Mouse (Mus musculus) testis, adult 2 months (tissue): ENCODE measurements around the gene Gas2. TPM values are rescaled to one million over a fixed set of nuclear protein-coding genes. Genes with fewer than 3 reads are reported as not detected.

Source experiments
- H3K27ac ChIP-seq: fragments of 200-500 bp; 2 replicates; pipeline ENCODE4 v1.5.1; 2012; ENCODE audit warnings: low read depth, low read length; ENCODE audit not compliant: control insufficient read depth, insufficient read depth
- H3K27me3 ChIP-seq: fragments of 200-500 bp; 2 replicates; pipeline ENCODE4 v1.6.1; 2012; ENCODE audit warnings: mild to moderate bottlenecking, low read length, moderate library complexity; ENCODE audit not compliant: control insufficient read depth, insufficient read depth
- H3K36me3 ChIP-seq: fragments of 200-500 bp; 2 replicates; pipeline ENCODE4 v1.6.1; 2012; ENCODE audit warnings: mild to moderate bottlenecking, low read length; ENCODE audit not compliant: control insufficient read depth, insufficient read depth
- H3K4me1 ChIP-seq: fragments of 200-500 bp; 2 replicates; pipeline ENCODE4 v1.6.1; 2012; ENCODE audit warnings: low read length; ENCODE audit not compliant: control insufficient read depth, insufficient read depth
- H3K4me3 ChIP-seq: fragments of 200-500 bp; 2 replicates; pipeline ENCODE4 v1.5.1; 2012; ENCODE audit warnings: low read depth, mild to moderate bottlenecking, low read length, moderate library complexity, mixed read lengths; ENCODE audit not compliant: control insufficient read depth
- CTCF ChIP-seq: fragments of 200-500 bp; IDR thresholded peaks from 2 replicates; pipeline ENCODE4 v1.5.1; 2012; ENCODE audit warnings: low read depth, mild to moderate bottlenecking, inconsistent platforms, low read length, moderate library complexity; ENCODE audit not compliant: control insufficient read depth, insufficient read depth, insufficient replicate concordance
- POLR2A ChIP-seq: fragments of 200-500 bp; IDR thresholded peaks from 2 replicates; pipeline ENCODE4 v1.6.1; 2012; ENCODE audit warnings: low read depth, mild to moderate bottlenecking, inconsistent platforms, low read length, moderate library complexity; ENCODE audit not compliant: control insufficient read depth
- polyA plus RNA-seq: library from polyadenylated mRNA; depleted of rRNA; stranded (reverse); fragments of >200 nt; gene quantifications from 2 replicates; pipeline ENCODE4 v1.2.3, GENCODE M21; 2012; rRNA removed

Gene Gas2
- 3.9 and 4.7 TPM in 2 replicates for polyA plus RNA-seq

GRCm38 (mm10) chr7:51861250-51862096, at the start of gene Gas2:
TSS of gene Gas2 (plus strand) at chr7:51862015.
- H3K27me3 ChIP-seq = no peaks in the 10 kb centered on the region
- peak; percentile 7; the same call in 1 of the 2 replicates for TF ChIP-seq POLR2A
- no peak for TF ChIP-seq CTCF
- peak within 1 kb of the TSS; percentile 85 for H3K27ac ChIP-seq
- peak within 1 kb of the TSS; percentile 88 for H3K4me3 ChIP-seq
- H3K4me1 ChIP-seq = peaks cover 5% of the 10 kb centered on the region
- no peaks in the 10 kb centered on the region; the same call in 1 of the 2 replicates for H3K36me3 ChIP-seq

GRCm38 (mm10) chr7:51815473-51816282, 46.1 kb upstream of the Gas2 start:
- no peaks in the 10 kb centered on the region for H3K36me3 ChIP-seq

GRCm38 (mm10) chr7:51816283-51816839, 45.5 kb upstream of the Gas2 start:
- H3K36me3 ChIP-seq = no peaks in the 10 kb centered on the region
- H3K4me1 ChIP-seq = no peaks in the 10 kb centered on the region
- no peak overlapping the region for H3K27ac ChIP-seq
- TF ChIP-seq CTCF (no peak), POLR2A (no peak)
- H3K27me3 ChIP-seq = no peaks in the 10 kb centered on the region
- H3K4me3 ChIP-seq = no peak overlapping the region

More at GRCm38 (mm10) chr7:51815473-51816282, 46.1 kb upstream of the Gas2 start:
- Histone ChIP-seq H3K27me3 (no peaks in the 10 kb centered on the region), H3K4me1 (no peaks in the 10 kb centered on the region), H3K4me3 (no peak overlapping the region), H3K27ac (no peak overlapping the region)
- no peak for TF ChIP-seq POLR2A
- TF ChIP-seq CTCF = no peak

GRCm38 (mm10) chr7:51818251-51818974, 43.4 kb upstream of the Gas2 start:
- H3K4me3 ChIP-seq = no peak overlapping the region
- H3K36me3 ChIP-seq = no peaks in the 10 kb centered on the region

GRCm38 (mm10) chr7:51819891-51820290, 41.9 kb upstream of the Gas2 start:
- Histone ChIP-seq H3K4me3 (no peak overlapping the region), H3K4me1 (no peaks in the 10 kb centered on the region), H3K36me3 (no peaks in the 10 kb centered on the region), H3K27ac (no peak overlapping the region), H3K27me3 (no peaks in the 10 kb centered on the region)
- no peak for TF ChIP-seq POLR2A
- TF ChIP-seq CTCF = no peak

More at GRCm38 (mm10) chr7:51818251-51818974, 43.4 kb upstream of the Gas2 start:
- Histone ChIP-seq H3K4me1 (no peaks in the 10 kb centered on the region), H3K27me3 (no peaks in the 10 kb centered on the region), H3K27ac (no peak overlapping the region)
- TF ChIP-seq POLR2A (no peak), CTCF (no peak)

GRCm38 (mm10) chr7:51821467-51821866, 40.3 kb upstream of the Gas2 start:
- H3K4me3 ChIP-seq = no peak overlapping the region
- H3K36me3 ChIP-seq = no peaks in the 10 kb centered on the region
- no peak overlapping the region for H3K27ac ChIP-seq
- no peaks in the 10 kb centered on the region for H3K27me3 ChIP-seq
- H3K4me1 ChIP-seq = no peaks in the 10 kb centered on the region
- TF ChIP-seq POLR2A (no peak), CTCF (no peak)

- no peak for TF ChIP-seq POLR2A
- no peak for TF ChIP-seq CTCF
- Histone ChIP-seq H3K36me3 (no peaks in the 10 kb centered on the region), H3K4me1 (no peaks in the 10 kb centered on the region), H3K27ac (no peak overlapping the region), H3K4me3 (no peak overlapping the region), H3K27me3 (no peaks in the 10 kb centered on the region)
These were observed 38.1 kb upstream of the Gas2 start for GRCm38 (mm10) chr7:51823562-51824338.
